ENCODE assay signal across 36 mouse cellular contexts in genomic region chr11:20116030-20116551, GRCm38 (mm10). TPM values are rescaled to one million over a fixed set of nuclear protein-coding genes. Genes with fewer than 3 reads are reported as not detected.
DNase-seq lines count a peak whose midpoint lies in the region; ATAC-seq and TF ChIP-seq lines count a peak whose summit lies in the region.
"Had no signal": no experiment of that assay in that cellular context is flagged by ENCODE, and none has a peak within 500 bp of the region (broad histone marks: within the 10 kb centered on the region; RNA-seq: fewer than 3 reads in every experiment).

No protein-coding gene starts in this region.

- WGBS in intestine, postnatal 0 days, result 74% methylated on average over 5 of the region's 5 CpGs
- 72% methylated on average over 5 of the region's 5 CpGs for WGBS in intestine, embryonic 15.5 days

- H3K36me3 ChIP-seq in intestine, postnatal 0 days (ENCODE audit: control insufficient read depth, insufficient read depth), result no peaks in the 10 kb centered on the region
- H3K36me3 ChIP-seq in intestine, embryonic 15.5 days, result no peaks in the 10 kb centered on the region
- H3K36me3 ChIP-seq: embryonic facial prominence, embryonic 10.5 days; embryonic facial prominence, embryonic 15.5 days; forebrain, embryonic 12.5 days; limb, embryonic 10.5 days; limb, embryonic 15.5 days; midbrain, embryonic 12.5 days; neural tube, embryonic 12.5 days had no signal

- no peak overlapping the region for H3K4me3 ChIP-seq in intestine, postnatal 0 days (ENCODE audit: low read depth, low read length)
- H3K4me3 ChIP-seq in intestine, embryonic 15.5 days (replicated peaks), result no peak overlapping the region
- H3K4me3 ChIP-seq: embryonic facial prominence, embryonic 10.5 days; embryonic facial prominence, embryonic 15.5 days; forebrain, embryonic 12.5 days; heart, adult 2 months; heart, embryonic 13.5 days; left cerebral cortex, adult 2 months; limb, embryonic 10.5 days; limb, embryonic 15.5 days; megakaryocyte, embryonic 14.5 days; midbrain, embryonic 12.5 days; myocyte; neural tube, embryonic 12.5 days had no signal

- peak; percentile 15 for DNase-seq in right cerebral cortex, adult 18-20 months
- no peak for DNase-seq in right cerebral cortex, postnatal 14 days
- peak; percentile 70 for DNase-seq in c-Kit-positive CD71-positive TER-119-positive erythroid progenitor cells, embryonic 14.5 days (ENCODE audit: low spot score)
- DNase-seq in telencephalon, adult 2 months (ENCODE audit: low read depth, low spot score), result peak; percentile 73
- DNase-seq in adrenal gland, postnatal 36 days, result no peak
- no peak for DNase-seq in spleen, adult 18-20 months
- DNase-seq: cerebellum, adult 8-10 months; cerebellum, postnatal 25 days; forebrain, postnatal 0 days; gastrocnemius, postnatal 36 days; heart, adult 2 months; heart, postnatal 10 days; kidney, adult 8-10 months; kidney, postnatal 4 days; layer of hippocampus, adult 9-11 months; lung, adult 18-20 months; lung, postnatal 4 days; thymus, adult 2 months; thymus, postnatal 4 days had no signal

- no peak for ATAC-seq in intestine, postnatal 0 days
- ATAC-seq in intestine, embryonic 15.5 days, result no peak
- ATAC-seq: CD4-positive, CD25-positive, alpha-beta regulatory T cell, adult 4 months; forebrain, postnatal 0 days; hindbrain, embryonic 16.5 days; lung, postnatal 0 days had no signal

- H3K27me3 ChIP-seq in intestine, postnatal 0 days (replicated peaks; ENCODE audit: control insufficient read depth, insufficient read depth, low read length), result no peaks in the 10 kb centered on the region
- no peaks in the 10 kb centered on the region for H3K27me3 ChIP-seq in intestine, embryonic 15.5 days (replicated peaks)
- H3K27me3 ChIP-seq: embryonic facial prominence, embryonic 15.5 days; forebrain, embryonic 12.5 days; heart, embryonic 13.5 days; limb, embryonic 15.5 days; megakaryocyte, embryonic 14.5 days; midbrain, embryonic 12.5 days; neural tube, embryonic 12.5 days had no signal

- no peak for TF ChIP-seq CTCF in intestine, postnatal 0 days (IDR thresholded peaks at IDR 0.05; ENCODE audit: low read depth)

- peaks cover 6% of the 10 kb centered on the region for H3K4me1 ChIP-seq in intestine, postnatal 0 days (replicated peaks; ENCODE audit: control insufficient read depth, insufficient read depth, low read length)
- H3K4me1 ChIP-seq in intestine, embryonic 15.5 days (replicated peaks), result 0 out of 2 replicates have a peak, but pooled peaks cover 4% of the 10 kb centered on the region

- no peak overlapping the region for H3K9ac ChIP-seq in intestine, postnatal 0 days (ENCODE audit: low read depth, low read length)
- no peak overlapping the region for H3K9ac ChIP-seq in intestine, embryonic 15.5 days
- H3K9ac ChIP-seq: embryonic facial prominence, embryonic 15.5 days; forebrain, embryonic 12.5 days; forebrain, postnatal 0 days; heart, embryonic 13.5 days; limb, embryonic 15.5 days; midbrain, embryonic 12.5 days; neural tube, embryonic 12.5 days had no signal

- no peaks in the 10 kb centered on the region for H3K9me3 ChIP-seq in intestine, postnatal 0 days (ENCODE audit: control insufficient read depth)
- H3K9me3 ChIP-seq in intestine, embryonic 15.5 days, result no peaks in the 10 kb centered on the region
- H3K9me3 ChIP-seq: embryonic facial prominence, embryonic 10.5 days; embryonic facial prominence, embryonic 15.5 days; forebrain, embryonic 12.5 days; heart, embryonic 13.5 days; limb, embryonic 10.5 days; limb, embryonic 15.5 days; megakaryocyte, embryonic 14.5 days; midbrain, embryonic 12.5 days; neural tube, embryonic 12.5 days had no signal

- H3K4me2 ChIP-seq in intestine, postnatal 0 days (replicated peaks; ENCODE audit: low read depth), result no peak overlapping the region
- no peak overlapping the region for H3K4me2 ChIP-seq in intestine, embryonic 15.5 days (replicated peaks)
- H3K4me2 ChIP-seq: embryonic facial prominence, embryonic 15.5 days; forebrain, embryonic 12.5 days; heart, embryonic 13.5 days; limb, embryonic 15.5 days; midbrain, embryonic 12.5 days; neural tube, embryonic 12.5 days had no signal

- 0 out of 2 replicates have a peak overlapping the region, but pooled peaks have one; percentile 5 for H3K27ac ChIP-seq in intestine, postnatal 0 days (ENCODE audit: low read depth, low read length)
- no peak overlapping the region for H3K27ac ChIP-seq in intestine, embryonic 15.5 days
- H3K27ac ChIP-seq: embryonic facial prominence, embryonic 10.5 days; embryonic facial prominence, embryonic 15.5 days; forebrain, embryonic 12.5 days; heart, adult 2 months; heart, embryonic 13.5 days; kidney, postnatal 0 days; left cerebral cortex, adult 2 months; limb, embryonic 10.5 days; limb, embryonic 15.5 days; midbrain, embryonic 12.5 days; neural tube, embryonic 12.5 days had no signal

RNA-seq across cellular contexts. Expression of gene Actr2, which starts 3.4 kb away (rescaled TPM):
- 109 and 111 TPM in 2 replicates for polyA plus RNA-seq in intestine, postnatal 0 days (2015; fragmentation: Nextera tagmentation; extraction: Ambion mirVana)
- polyA plus RNA-seq in intestine, embryonic 15.5 days (2015; fragmentation: Nextera tagmentation; extraction: Ambion mirVana), result 114 and 135 TPM in 2 replicates
- total RNA-seq in adrenal gland, postnatal 36 days (2021), result 100 to 1,000 TPM; 144 to 147 TPM

Comparison
In these comparisons a context has a peak if more than half of its experiments do, and no peak if none do; other contexts are left out.
1. DNase-seq: peak in right cerebral cortex, adult 18-20 months (single experiment), c-Kit-positive CD71-positive TER-119-positive erythroid progenitor cells, embryonic 14.5 days (single experiment) and telencephalon, adult 2 months (single experiment); none in right cerebral cortex, postnatal 14 days (single experiment), adrenal gland, postnatal 36 days (0 of 2) and spleen, adult 18-20 months (0 of 2).